Mouse (Mus musculus): ENCODE data around the gene Hip1r. TPM values are rescaled to one million over a fixed set of nuclear protein-coding genes. Genes with fewer than 3 reads are reported as not detected.
A peak's percentile ranks its signal among the peaks of the same experiment; 100 is the strongest.

The Hip1r gene
- total and polyA plus RNA-seq, 3 experiments = 7.9 to 21.7 (median 14.9) TPM

DNA sequence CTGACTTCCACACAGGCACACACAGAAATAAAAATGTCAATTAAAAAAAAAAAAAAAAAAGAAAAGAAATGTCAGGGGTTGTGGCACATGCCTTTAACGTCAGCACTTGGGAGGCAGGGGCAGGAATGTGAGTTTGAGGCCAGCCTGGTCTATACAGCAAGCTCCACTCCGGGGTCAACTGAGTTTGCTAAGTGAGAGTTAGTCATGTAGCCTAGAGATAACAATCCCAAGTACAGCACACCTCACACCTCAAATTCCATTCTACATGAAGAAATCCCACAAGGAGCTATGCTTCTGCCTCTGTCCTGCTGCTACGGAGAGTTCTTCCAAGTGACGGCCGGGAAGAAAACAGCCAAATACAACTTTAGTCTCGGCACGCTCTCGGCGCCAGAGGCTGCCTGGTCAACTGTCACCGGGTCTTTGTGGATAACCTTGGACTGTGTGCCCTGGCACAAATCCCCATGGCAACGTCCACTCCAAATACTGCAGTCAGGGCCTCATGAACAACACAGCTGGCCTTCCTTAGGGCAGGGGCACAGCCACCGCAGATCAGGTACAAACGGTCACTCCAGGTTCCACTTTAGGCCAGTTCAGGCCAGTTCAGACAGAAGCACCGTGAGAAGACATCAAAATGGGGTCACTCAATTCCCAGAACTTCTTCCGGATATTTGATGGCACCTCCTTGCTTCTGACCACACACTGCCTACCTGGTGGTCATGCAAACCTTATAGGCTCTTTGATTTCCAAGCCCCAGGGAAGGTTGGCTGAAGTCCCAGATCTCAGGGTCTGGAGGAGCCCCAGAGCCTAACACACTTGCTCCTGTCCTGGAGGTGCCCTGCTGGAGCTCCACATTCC is 52.4 kb downstream of the Hip1r start:
- no peak for ATAC-seq (ENCODE audit: extremely low read depth, insufficient number of reproducible peaks, low FRiP score, poor library complexity, severe bottlenecking)
- DNase-seq (ENCODE audit: low spot score) = no peak
- TF ChIP-seq GATA1 (IDR thresholded peaks at IDR 0.05; ENCODE audit: borderline replicate concordance, low read length) (no peak), TAL1 (conservative IDR thresholded peaks at IDR 0.05; ENCODE audit: low read depth, low read length) (no peak), GATA2 (IDR thresholded peaks at IDR 0.05; ENCODE audit: borderline replicate concordance, low read depth, low read length) (no peak), CTCF (IDR thresholded peaks at IDR 0.05; ENCODE audit: low read depth, low read length) (no peak), POLR2AphosphoS5 (IDR thresholded peaks at IDR 0.05; ENCODE audit: insufficient replicate concordance, low read depth, low read length) (no peak)
- no peaks in the 10 kb centered on the region for H3K9me3 ChIP-seq (replicated peaks)
- H3K36me3 ChIP-seq (replicated peaks) = peaks cover 84% of the 10 kb centered on the region
- no peaks in the 10 kb centered on the region for H3K27me3 ChIP-seq (ENCODE audit: insufficient read depth, low read length)
- H3K4me3 ChIP-seq (ENCODE audit: low read depth, low read length) = no peak overlapping the region; the same call in 1 of the 2 replicates
- H3K4me1 ChIP-seq (ENCODE audit: insufficient read depth, low read depth, low read length) = peaks cover 94% of the 10 kb centered on the region

DNA sequence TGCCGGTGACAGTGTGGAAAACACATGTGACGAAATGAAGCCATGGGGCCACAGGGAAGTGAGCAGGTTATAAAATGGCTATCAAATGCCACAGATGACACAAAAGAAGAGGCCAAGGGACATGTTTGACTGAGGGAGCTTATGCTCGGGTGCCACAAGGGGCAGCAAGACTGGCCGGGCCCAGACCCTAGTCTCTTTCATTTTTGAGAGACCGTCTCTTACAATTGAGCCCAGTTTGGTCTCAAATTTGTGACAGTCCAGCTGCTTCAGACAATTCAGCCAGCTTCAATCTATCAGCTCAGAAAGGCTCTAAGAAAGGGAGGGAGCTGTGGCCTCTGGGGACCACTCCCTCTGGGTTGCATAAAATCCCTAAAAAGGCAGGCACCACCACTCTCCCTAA is 53.1 kb downstream of the Hip1r start:
- no peak for TF ChIP-seq GATA1 (IDR thresholded peaks at IDR 0.05; ENCODE audit: borderline replicate concordance, low read length)
- DNase-seq (ENCODE audit: low spot score) (no peak), ATAC-seq (ENCODE audit: extremely low read depth, insufficient number of reproducible peaks, low FRiP score, poor library complexity, severe bottlenecking) (no peak)
- H3K9me3 ChIP-seq (replicated peaks) = no peaks in the 10 kb centered on the region
- H3K4me3 ChIP-seq (ENCODE audit: low read depth, low read length) = no peak overlapping the region
- H3K4me1 ChIP-seq (ENCODE audit: insufficient read depth, low read depth, low read length) = peaks cover 90% of the 10 kb centered on the region
- peaks cover 77% of the 10 kb centered on the region for H3K36me3 ChIP-seq (replicated peaks)
- no peaks in the 10 kb centered on the region for H3K27me3 ChIP-seq (ENCODE audit: insufficient read depth, low read length)

DNA sequence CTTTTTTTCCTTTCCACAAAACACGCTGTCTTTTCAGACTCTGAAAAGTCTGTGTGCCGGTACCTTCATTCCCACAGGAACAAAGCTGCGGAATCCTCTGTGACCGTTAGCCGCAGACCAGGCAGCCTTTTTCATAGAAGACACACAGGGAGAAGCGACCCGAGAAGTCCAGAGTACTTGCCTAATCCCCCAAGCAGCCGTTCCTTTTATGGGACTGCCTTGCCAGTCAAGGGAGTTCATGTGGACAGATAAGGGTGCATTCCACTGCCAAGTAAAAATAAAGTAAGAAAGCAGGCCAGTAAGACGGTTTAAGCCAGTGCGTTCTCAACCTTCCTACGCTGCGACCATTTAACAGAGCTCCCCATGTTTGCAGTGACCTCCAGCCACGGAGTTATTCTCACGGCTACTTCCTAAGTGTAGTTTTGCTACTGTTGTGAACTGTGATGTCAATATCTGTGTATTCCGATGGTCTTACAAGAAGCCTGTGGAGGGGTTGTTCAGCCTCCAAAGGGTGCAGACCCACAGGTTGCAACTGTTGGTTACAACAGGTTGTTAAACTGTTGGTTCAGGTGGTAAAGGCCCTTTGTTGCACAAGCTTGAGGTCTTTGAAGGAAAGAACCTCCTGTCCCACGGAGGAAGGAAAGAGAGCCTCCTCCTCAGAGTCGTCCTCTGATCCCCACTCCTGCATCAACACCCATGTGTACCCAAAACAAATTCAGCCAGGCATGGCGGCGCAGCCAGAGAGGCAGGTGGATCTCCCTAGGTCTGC is 54.5 kb downstream of the Hip1r start:
- H3K4me1 ChIP-seq (ENCODE audit: insufficient read depth, low read depth, low read length) = peaks cover 86% of the 10 kb centered on the region
- peaks cover 70% of the 10 kb centered on the region for H3K36me3 ChIP-seq (replicated peaks)
- no peaks in the 10 kb centered on the region for H3K27me3 ChIP-seq (ENCODE audit: insufficient read depth, low read length)
- no peak for TF ChIP-seq GATA1 (IDR thresholded peaks at IDR 0.05; ENCODE audit: borderline replicate concordance, low read length)
- no peaks in the 10 kb centered on the region for H3K9me3 ChIP-seq (replicated peaks)
- DNase-seq (ENCODE audit: low spot score) (no peak), ATAC-seq (ENCODE audit: extremely low read depth, insufficient number of reproducible peaks, low FRiP score, poor library complexity, severe bottlenecking) (no peak)
- peak overlapping the region; percentile 18; the same call in 1 of the 2 replicates for H3K4me3 ChIP-seq (ENCODE audit: low read depth, low read length)

DNA sequence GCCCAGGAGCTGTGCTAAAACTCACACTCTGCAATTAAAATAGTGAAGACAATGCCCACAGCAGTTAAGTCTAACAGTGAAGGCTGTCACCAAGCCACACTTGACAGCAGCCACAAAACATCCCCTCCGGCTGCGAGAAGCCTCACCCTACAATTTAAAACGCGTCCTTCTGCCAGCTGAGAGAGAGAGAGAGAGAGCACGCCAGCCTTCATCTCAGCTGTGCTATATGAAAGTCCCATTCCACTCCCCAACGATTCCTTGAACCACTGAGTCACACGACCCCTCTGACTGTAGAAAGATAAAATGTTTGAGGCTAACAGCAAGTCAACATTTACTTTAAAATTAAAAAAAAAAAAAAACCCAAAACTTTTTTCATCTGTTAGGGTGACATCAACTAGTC is 55.3 kb downstream of the Hip1r start:
- Histone ChIP-seq H3K9me3 (replicated peaks) (no peaks in the 10 kb centered on the region), H3K27me3 (ENCODE audit: insufficient read depth, low read length) (no peaks in the 10 kb centered on the region), H3K4me1 (ENCODE audit: insufficient read depth, low read depth, low read length) (peaks cover 78% of the 10 kb centered on the region), H3K36me3 (replicated peaks) (peaks cover 64% of the 10 kb centered on the region), H3K4me3 (ENCODE audit: low read depth, low read length) (no peak overlapping the region; the same call in 1 of the 2 replicates)
- ATAC-seq (ENCODE audit: extremely low read depth, insufficient number of reproducible peaks, low FRiP score, poor library complexity, severe bottlenecking) (no peak), DNase-seq (ENCODE audit: low spot score) (no peak)
- TF ChIP-seq GATA1 (IDR thresholded peaks at IDR 0.05; ENCODE audit: borderline replicate concordance, low read length) = no peak
- no peak for TF ChIP-seq GATA2 (IDR thresholded peaks at IDR 0.05; ENCODE audit: borderline replicate concordance, low read depth, low read length)
- no peak for TF ChIP-seq CTCF (IDR thresholded peaks at IDR 0.05; ENCODE audit: low read depth, low read length)
- TF ChIP-seq TAL1 (conservative IDR thresholded peaks at IDR 0.05; ENCODE audit: low read depth, low read length) = no peak
- TF ChIP-seq POLR2AphosphoS5 (IDR thresholded peaks at IDR 0.05; ENCODE audit: insufficient replicate concordance, low read depth, low read length) = no peak

DNA sequence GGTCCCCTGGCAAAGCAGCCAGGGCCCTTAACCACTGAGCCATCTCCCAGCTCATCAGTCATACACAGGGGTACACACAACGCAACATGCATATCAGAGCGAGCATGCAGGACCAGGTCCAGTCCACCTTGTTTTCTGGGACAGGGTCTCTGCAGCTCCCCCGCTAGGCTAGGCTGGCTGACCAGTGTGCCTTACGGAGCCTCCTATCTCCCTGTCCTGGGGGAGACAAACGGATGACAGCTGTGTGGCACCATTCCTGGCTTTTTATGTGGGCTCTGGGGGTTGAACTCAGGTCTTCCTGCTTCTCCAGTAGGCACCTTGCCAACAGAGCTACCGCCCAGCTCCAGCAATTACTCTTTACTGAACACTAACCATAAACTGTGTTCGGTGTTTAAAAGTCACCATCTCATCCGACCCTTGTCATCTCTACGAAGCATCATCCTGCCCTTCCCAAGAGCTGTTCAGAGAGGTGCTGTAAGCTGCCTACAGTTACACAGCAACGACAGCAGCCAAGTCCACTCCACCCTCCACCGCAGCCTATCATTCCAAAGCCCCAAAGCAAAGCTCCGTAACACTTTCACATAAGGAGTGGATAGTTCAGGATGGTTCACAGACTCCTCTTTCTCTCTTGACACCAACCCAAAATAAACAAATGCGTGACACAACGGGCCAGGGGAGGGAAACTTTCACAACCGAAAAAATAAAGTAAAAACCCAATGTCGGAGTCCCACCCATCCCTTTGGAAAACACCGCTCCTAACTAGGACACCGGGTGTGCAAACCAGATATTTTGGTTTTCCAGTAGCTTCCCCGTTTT is 56.0 kb downstream of the Hip1r start:
- H3K4me1 ChIP-seq (ENCODE audit: insufficient read depth, low read depth, low read length) = peaks cover 74% of the 10 kb centered on the region

More for the DNA sequence above, 56.0 kb downstream of the Hip1r start:
- DNase-seq (ENCODE audit: low spot score) (no peak), ATAC-seq (ENCODE audit: extremely low read depth, insufficient number of reproducible peaks, low FRiP score, poor library complexity, severe bottlenecking) (no peak)
- H3K36me3 ChIP-seq (replicated peaks) = peaks cover 58% of the 10 kb centered on the region
- H3K27me3 ChIP-seq (ENCODE audit: insufficient read depth, low read length) = no peaks in the 10 kb centered on the region
- TF ChIP-seq CTCF (IDR thresholded peaks at IDR 0.05; ENCODE audit: low read depth, low read length) (no peak), TAL1 (conservative IDR thresholded peaks at IDR 0.05; ENCODE audit: low read depth, low read length) (no peak), POLR2AphosphoS5 (IDR thresholded peaks at IDR 0.05; ENCODE audit: insufficient replicate concordance, low read depth, low read length) (no peak), GATA2 (IDR thresholded peaks at IDR 0.05; ENCODE audit: borderline replicate concordance, low read depth, low read length) (no peak), GATA1 (IDR thresholded peaks at IDR 0.05; ENCODE audit: borderline replicate concordance, low read length) (no peak)
- no peaks in the 10 kb centered on the region for H3K9me3 ChIP-seq (replicated peaks)
- H3K4me3 ChIP-seq (ENCODE audit: low read depth, low read length) = peak overlapping the region; percentile 14; the same call in 1 of the 2 replicates
